Mouse (Mus musculus) liver, embryonic 14.5 days (tissue): ENCODE results near the gene Calhm2. TPM values are rescaled to one million over a fixed set of nuclear protein-coding genes. Genes with fewer than 3 reads are reported as not detected.

Experiments used
- ATAC-seq: fragments of 200-750 bp; cut with Nextera tagmentation; 2 replicates; pipeline ENCODE4 v1.8.0; 2017; ENCODE audit warnings: moderate number of reproducible peaks, mild to moderate bottlenecking, moderate library complexity; ENCODE audit not compliant: insufficient read depth
- DNase-seq, 3 experiments: peaks; one replicate each; pipeline ENCODE4 v3.0.0-alpha.2; 2012 to 2013; ENCODE audit warnings: low read depth in 3 of 3, low spot score in 3 of 3
- H3K27ac ChIP-seq: fragments of 300-500 bp; sonication (generic); 2 replicates; pipeline ENCODE4 v1.5.1; 2014; ENCODE audit warnings: moderate library complexity, mild to moderate bottlenecking, control low read depth, inconsistent platforms
- H3K27me3 ChIP-seq: fragments of 300-500 bp; sonication (generic); 2 replicates; pipeline ENCODE4 v1.6.1; 2014; ENCODE audit warnings: mild to moderate bottlenecking, low read length, moderate library complexity; ENCODE audit not compliant: control insufficient read depth, insufficient read depth
- H3K36me3 ChIP-seq: fragments of 300-500 bp; sonication (generic); replicated peaks from 2 replicates; pipeline ENCODE4 v1.6.1; 2014; ENCODE audit warnings: low read depth; ENCODE audit not compliant: control insufficient read depth, insufficient read depth
- H3K4me1 ChIP-seq, 2 experiments: fragments of 200-500 bp in 1 of 2; fragments of 300-500 bp in 1 of 2; sonication (generic) in 1 of 2; replicated peaks; 2 replicates each; pipeline ENCODE4 v1.6.1; 2012 to 2014; ENCODE audit warnings: antibody characterized with exemption in 1 of 2, inconsistent platforms in 1 of 2, low read length in 1 of 2; ENCODE audit not compliant: control insufficient read depth in 2 of 2, insufficient read depth in 2 of 2
- H3K4me2 ChIP-seq: fragments of 300-500 bp; sonication (generic); 2 replicates; pipeline ENCODE4 v1.6.1; 2014; ENCODE audit warnings: low read depth, mild to moderate bottlenecking, control low read depth, moderate library complexity
- H3K4me3 ChIP-seq, 2 experiments: fragments of 200-500 bp in 1 of 2; fragments of 300-500 bp in 1 of 2; sonication (generic) in 1 of 2; 2 replicates each; pipeline ENCODE4 v1.5.1; 2012 to 2014; ENCODE audit warnings: low read depth in 2 of 2, low read length in 2 of 2, mild to moderate bottlenecking in 2 of 2, control low read depth in 1 of 2, inconsistent platforms in 1 of 2, moderate library complexity in 1 of 2; ENCODE audit not compliant: insufficient read depth in 1 of 2
- H3K9ac ChIP-seq: fragments of 300-500 bp; sonication (generic); replicated peaks from 2 replicates; pipeline ENCODE4 v1.6.1; 2014; ENCODE audit warnings: mild to moderate bottlenecking, control low read depth, moderate library complexity
- H3K9me3 ChIP-seq: fragments of 300-500 bp; sonication (generic); 2 replicates; pipeline ENCODE4 v1.6.1; 2016; ENCODE audit warnings: low read length, mixed read lengths; ENCODE audit not compliant: control insufficient read depth
- CTCF ChIP-seq: IDR thresholded peaks from 2 replicates; pipeline ENCODE4 v1.5.1; 2016; ENCODE audit warnings: antibody characterized with exemption, low read depth, control low read depth
- EP300 ChIP-seq: IDR thresholded peaks from 2 replicates; pipeline ENCODE4 v1.6.1; 2016; ENCODE audit warnings: antibody characterized with exemption, low read depth
- WGBS: fragments of 180-500 bp; shearing (Covaris S2); extraction: QIAGEN DNeasy Blood & Tissue Kit; methylation state at CpG from one replicate; pipeline ENCODE4 v1.1.7; 2014; ENCODE audit not compliant: insufficient replicate concordance; 5-methylcytosine and 5-hydroxymethylcytosine counted together
- polyA plus RNA-seq, 2 experiments: library from polyadenylated mRNA; depleted of rRNA in 1 of 2; stranded (reverse) in 1 of 2; unstranded in 1 of 2; fragments of >200 nt; fragmentation: Nextera tagmentation in 1 of 2; extraction: Ambion mirVana in 1 of 2; gene quantifications; 2 replicates each; pipeline versions ENCODE4 v1.2.1 to v1.2.3; 2012 to 2014

Gene Calhm2
- polyA plus RNA-seq, 2 experiments, result 0.29 to 1.5 TPM

DNA sequence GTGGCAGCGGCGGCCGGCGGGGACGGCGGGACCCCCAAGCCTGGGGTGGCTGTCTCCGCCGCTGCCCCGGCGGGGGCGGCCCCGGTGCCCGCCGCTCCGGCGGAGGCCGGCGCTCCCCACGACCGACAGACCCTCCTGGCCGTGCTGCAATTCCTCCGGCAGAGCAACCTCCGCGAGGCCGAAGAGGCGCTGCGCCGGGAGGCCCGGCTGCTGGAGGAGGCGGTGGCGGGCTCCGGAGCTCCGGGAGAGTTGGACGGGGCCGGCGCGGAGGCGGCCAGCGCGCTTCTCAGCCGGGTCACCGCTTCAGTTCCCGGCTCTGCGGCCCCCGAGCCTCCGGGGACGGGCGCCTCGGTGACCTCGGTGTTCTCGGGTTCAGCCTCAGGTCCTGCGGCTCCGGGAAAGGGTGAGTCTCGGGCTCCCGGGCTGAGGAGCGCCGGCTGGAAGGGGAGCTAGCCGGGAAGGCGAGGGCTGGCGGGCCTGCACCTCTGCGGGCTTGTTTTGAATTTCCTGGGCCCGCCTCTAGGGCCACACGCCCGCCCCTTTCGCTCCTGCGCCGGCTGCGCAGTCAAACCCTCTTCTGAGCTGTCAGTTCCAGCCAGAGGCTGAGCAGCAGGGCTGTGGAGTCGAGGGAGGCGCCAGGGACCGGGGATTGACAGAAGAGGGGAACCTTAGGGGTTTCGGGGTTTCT, 70.0 kb downstream of the Calhm2 start:
- ATAC-seq (peak; percentile 95), DNase-seq (peak; percentile 74 to 77 (median 77))
- Histone ChIP-seq H3K4me1 (peaks cover 6 to 10% of the 10 kb centered on the region in 2 experiments; a peak in 3 of 4 replicates), H3K36me3 (peaks cover 19% of the 10 kb centered on the region), H3K4me3 (peak overlapping the region; percentile 79 to 100), H3K9ac (peak overlapping the region; percentile 100), H3K27ac (peak overlapping the region; percentile 89), H3K4me2 (peak overlapping the region; percentile 97), H3K9me3 (no peaks in the 10 kb centered on the region), H3K27me3 (no peaks in the 10 kb centered on the region)
- TF ChIP-seq CTCF, result peak; percentile 50
- TF ChIP-seq EP300, result no peak
- under 1% methylated on average over 72 of the region's 72 CpGs for WGBS

DNA sequence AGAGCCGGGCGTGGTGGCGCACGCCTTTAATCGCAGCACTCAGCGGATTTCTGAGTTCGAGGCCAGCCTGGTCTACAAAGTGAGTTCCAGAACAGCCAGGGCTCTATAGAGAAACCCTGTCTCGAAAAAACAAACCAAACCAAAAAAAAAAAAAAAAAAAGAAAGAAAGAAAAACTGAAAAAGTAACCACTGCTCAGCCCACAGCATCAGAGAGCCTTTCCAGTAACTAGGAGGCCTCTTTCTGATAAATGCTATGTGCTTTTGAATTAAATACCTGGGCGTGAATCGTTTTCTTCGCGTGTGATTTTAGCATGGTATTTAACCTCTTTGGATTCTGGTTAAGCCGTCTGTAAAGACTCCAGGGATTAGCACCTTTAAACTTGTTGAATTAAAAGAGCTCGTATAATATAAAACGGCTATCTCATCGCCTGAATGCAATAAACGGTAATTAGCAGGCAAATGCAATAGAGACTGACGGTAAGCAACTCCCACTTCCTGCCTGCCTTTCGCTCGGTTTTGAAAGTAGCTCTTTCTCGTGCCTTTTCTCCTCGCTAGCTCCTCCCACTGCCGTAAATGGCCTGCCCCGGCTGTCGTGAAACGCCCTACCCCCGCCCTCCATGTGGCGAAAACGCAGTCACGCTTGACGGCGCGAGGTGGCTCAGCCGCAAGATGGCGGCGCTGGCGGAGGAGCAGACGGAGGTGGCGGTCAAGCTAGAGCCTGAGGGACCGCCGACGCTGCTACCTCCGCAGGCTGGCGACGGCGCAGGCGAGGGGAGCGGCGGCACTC, 70.8 kb downstream of the Calhm2 start, which contains the start of gene Taf5:
Taf5 (plus strand) TSS at position 651 of the 787 bp plus-strand sequence.
- Histone ChIP-seq H3K9ac (peak within 1 kb of the TSS; percentile 100), H3K27me3 (no peaks in the 10 kb centered on the region), H3K4me2 (peak within 1 kb of the TSS; percentile 97), H3K4me1 (peaks cover 6 to 10% of the 10 kb centered on the region in 2 experiments; a peak in 3 of 4 replicates), H3K9me3 (no peaks in the 10 kb centered on the region), H3K36me3 (peaks cover 11% of the 10 kb centered on the region), H3K4me3 (peak within 1 kb of the TSS; percentile 79 to 100), H3K27ac (peak within 1 kb of the TSS; percentile 89)
- 8% methylated on average over 49 of the region's 49 CpGs for WGBS
- TF ChIP-seq CTCF (peak; percentile 29), EP300 (no peak)
- DNase-seq, result peak; percentile 96
- ATAC-seq, result peak; percentile 57

GRCm38 (mm10) chr19:47065860-47066259, 72.2 kb downstream of the Calhm2 start:
- Histone ChIP-seq H3K27ac (no peak overlapping the region), H3K36me3 (no peaks in the 10 kb centered on the region; the same call in 1 of the 2 replicates), H3K4me1 (peaks cover 6 to 10% of the 10 kb centered on the region in 2 experiments; a peak in 3 of 4 replicates), H3K9me3 (no peaks in the 10 kb centered on the region), H3K4me3 (no peak overlapping the region), H3K9ac (no peak overlapping the region), H3K27me3 (no peaks in the 10 kb centered on the region), H3K4me2 (no peak overlapping the region)
- 73% methylated on average over 3 of the region's 3 CpGs for WGBS
- DNase-seq (no peak), ATAC-seq (no peak)
- TF ChIP-seq EP300, result no peak
- TF ChIP-seq CTCF, result peak; percentile 48

DNA sequence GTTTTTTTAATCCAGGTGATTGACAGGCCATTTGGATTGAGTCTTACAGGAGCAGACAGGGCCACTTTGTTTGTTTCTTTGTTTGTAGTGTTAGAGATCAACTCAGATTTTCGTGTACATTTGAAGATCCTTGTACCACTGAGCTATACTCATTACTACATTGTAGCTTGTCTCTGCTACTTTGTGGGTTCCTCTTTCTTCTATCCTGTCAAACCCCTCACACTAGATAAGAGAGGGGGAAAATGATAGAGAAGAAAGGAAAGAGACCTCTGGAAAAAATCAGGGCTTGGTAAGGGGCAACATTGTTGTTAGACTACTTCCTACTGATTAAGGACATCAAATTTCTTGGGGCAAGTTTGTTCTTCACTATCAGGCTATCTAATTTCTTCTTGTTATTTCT, 80.4 kb downstream of the Calhm2 start:
- Histone ChIP-seq H3K27ac (no peak overlapping the region), H3K4me2 (no peak overlapping the region), H3K4me3 (no peak overlapping the region), H3K36me3 (no peaks in the 10 kb centered on the region), H3K9me3 (no peaks in the 10 kb centered on the region), H3K27me3 (no peaks in the 10 kb centered on the region), H3K9ac (no peak overlapping the region), H3K4me1 (peaks cover 0 to 1% of the 10 kb centered on the region in 2 experiments; a peak in 1 of 4 replicates)
- ATAC-seq (no peak), DNase-seq (no peak)
- TF ChIP-seq EP300, result no peak
- TF ChIP-seq CTCF, result no peak
- 45% methylated on average over 1 of the region's 1 CpGs for WGBS

Other genes with a start within 250 kb of the Calhm2 start
- gene Ina, start 123.6 kb downstream of the Calhm2 start, polyA plus RNA-seq (2012; rRNA removed), result 0.02 and 0.36 TPM in 2 replicates
- gene Ina, start 123.6 kb downstream of the Calhm2 start, polyA plus RNA-seq (2014; fragmentation: Nextera tagmentation; extraction: Ambion mirVana), result 0.09 TPM in 1 of 2 replicates, not detected in the other
- 10.7 and 14.9 TPM in 2 replicates for gene Nt5c2, start 123.1 kb downstream of the Calhm2 start, polyA plus RNA-seq (2012; rRNA removed)
- 45.0 and 52.3 TPM in 2 replicates for gene Nt5c2, start 123.1 kb downstream of the Calhm2 start, polyA plus RNA-seq (2014; fragmentation: Nextera tagmentation; extraction: Ambion mirVana)
- 6.2 and 10.4 TPM in 2 replicates for gene Pcgf6, start 87.4 kb downstream of the Calhm2 start, polyA plus RNA-seq (2012; rRNA removed)
- 7.5 and 9.8 TPM in 2 replicates for gene Pcgf6, start 87.4 kb downstream of the Calhm2 start, polyA plus RNA-seq (2014; fragmentation: Nextera tagmentation; extraction: Ambion mirVana)
- gene Taf5, start 70.5 kb downstream of the Calhm2 start, polyA plus RNA-seq (2012; rRNA removed), result 3.1 and 4.7 TPM in 2 replicates
- 5.3 and 6.0 TPM in 2 replicates for gene Taf5, start 70.5 kb downstream of the Calhm2 start, polyA plus RNA-seq (2014; fragmentation: Nextera tagmentation; extraction: Ambion mirVana)
- 351 and 427 TPM in 2 replicates for gene Usmg5, start 47.6 kb downstream of the Calhm2 start, polyA plus RNA-seq (2012; rRNA removed)
- gene Usmg5, start 47.6 kb downstream of the Calhm2 start, polyA plus RNA-seq (2014; fragmentation: Nextera tagmentation; extraction: Ambion mirVana), result 916 and 969 TPM in 2 replicates
- gene Pdcd11, start 47.5 kb downstream of the Calhm2 start, polyA plus RNA-seq (2012; rRNA removed), result 5.2 and 8.0 TPM in 2 replicates
- 3.5 and 4.5 TPM in 2 replicates for gene Pdcd11, start 47.5 kb downstream of the Calhm2 start, polyA plus RNA-seq (2014; fragmentation: Nextera tagmentation; extraction: Ambion mirVana)
- gene Calhm1, start 6.0 kb upstream of the Calhm2 start, polyA plus RNA-seq (2012; rRNA removed), result not detected in 2 replicates
- not detected in 2 replicates for gene Calhm1, start 6.0 kb upstream of the Calhm2 start, polyA plus RNA-seq (2014; fragmentation: Nextera tagmentation; extraction: Ambion mirVana)
- gene Calhm3, start 19.5 kb upstream of the Calhm2 start, polyA plus RNA-seq (2012; rRNA removed), result not detected in 2 replicates
- gene Calhm3, start 19.5 kb upstream of the Calhm2 start, polyA plus RNA-seq (2014; fragmentation: Nextera tagmentation; extraction: Ambion mirVana), result not detected in 2 replicates
- 0.70 and 0.79 TPM in 2 replicates for gene Neurl1a, start 40.5 kb upstream of the Calhm2 start, polyA plus RNA-seq (2012; rRNA removed)
- 0.53 and 0.82 TPM in 2 replicates for gene Neurl1a, start 40.5 kb upstream of the Calhm2 start, polyA plus RNA-seq (2014; fragmentation: Nextera tagmentation; extraction: Ambion mirVana)